Mouse (Mus musculus): ENCODE results near the gene Rasgrp4. TPM values are rescaled to one million over a fixed set of nuclear protein-coding genes. Genes with fewer than 3 reads are reported as not detected.
A peak's percentile ranks its signal among the peaks of the same experiment; 100 is the strongest.

The Rasgrp4 gene
- polyA plus RNA-seq, 1 experiment from 2014 or later, result 1.3 TPM

GRCm38 (mm10) chr7:29155196-29155837 is 20.7 kb downstream of the Rasgrp4 start:
- H3K27me3 ChIP-seq (replicated peaks; ENCODE audit: insufficient read depth, low read length), result no peaks in the 10 kb centered on the region
- H3K4me3 ChIP-seq (ENCODE audit: low read depth, low read length), result peak overlapping the region; percentile 83
- ATAC-seq (peak; percentile 94), DNase-seq (ENCODE audit: low spot score) (peak; percentile 91)
- no peaks in the 10 kb centered on the region for H3K36me3 ChIP-seq (ENCODE audit: insufficient read depth, low read length)
- H3K4me2 ChIP-seq (replicated peaks; ENCODE audit: low read depth, low read length), result peak overlapping the region; percentile 99
- no peaks in the 10 kb centered on the region for H3K9me3 ChIP-seq (ENCODE audit: low read length)
- peak overlapping the region; percentile 75 for H3K9ac ChIP-seq (replicated peaks; ENCODE audit: low read depth)
- TF ChIP-seq CTCF (IDR thresholded peaks at IDR 0.05) (peak; percentile 40), EP300 (IDR thresholded peaks at IDR 0.05) (no peak)
- WGBS, result 8% methylated on average over 33 of the region's 37 CpGs
- no peaks in the 10 kb centered on the region for H3K4me1 ChIP-seq (ENCODE audit: insufficient read depth, low read depth, low read length)
- H3K27ac ChIP-seq (ENCODE audit: low read length), result peak overlapping the region; percentile 93

- Histone ChIP-seq H3K9ac (replicated peaks; ENCODE audit: low read depth) (peak within 1 kb of the TSS; percentile 75), H3K9me3 (ENCODE audit: low read length) (no peaks in the 10 kb centered on the region), H3K4me3 (ENCODE audit: low read depth, low read length) (peak within 1 kb of the TSS; percentile 83), H3K4me2 (replicated peaks; ENCODE audit: low read depth, low read length) (peak within 1 kb of the TSS; percentile 99), H3K27ac (ENCODE audit: low read length) (peak within 1 kb of the TSS; percentile 93), H3K36me3 (ENCODE audit: insufficient read depth, low read length) (no peaks in the 10 kb centered on the region), H3K4me1 (ENCODE audit: insufficient read depth, low read depth, low read length) (no peaks in the 10 kb centered on the region), H3K27me3 (replicated peaks; ENCODE audit: insufficient read depth, low read length) (no peaks in the 10 kb centered on the region)
- WGBS, result 6% methylated on average over 55 of the region's 68 CpGs
- TF ChIP-seq CTCF (IDR thresholded peaks at IDR 0.05) (peak; percentile 58), EP300 (IDR thresholded peaks at IDR 0.05) (no peak)
- DNase-seq (ENCODE audit: low spot score) (peak; percentile 94), ATAC-seq (peak; percentile 90)
Observed at GRCm38 (mm10) chr7:29155838-29156782, 21.5 kb downstream of the Rasgrp4 start, which contains the start of gene Fam98c. TSS of gene Fam98c (minus strand) at chr7:29156234.

GRCm38 (mm10) chr7:29158264-29158663 is 23.6 kb downstream of the Rasgrp4 start:
- H3K9ac ChIP-seq (replicated peaks; ENCODE audit: low read depth), result no peak overlapping the region
- no peaks in the 10 kb centered on the region; the same call in 1 of the 2 replicates for H3K4me1 ChIP-seq (ENCODE audit: insufficient read depth, low read depth, low read length)
- ATAC-seq (no peak), DNase-seq (ENCODE audit: low spot score) (no peak)
- H3K9me3 ChIP-seq (ENCODE audit: low read length), result no peaks in the 10 kb centered on the region
- no peak overlapping the region for H3K27ac ChIP-seq (ENCODE audit: low read length)
- H3K4me3 ChIP-seq (ENCODE audit: low read depth, low read length), result no peak overlapping the region
- no peak overlapping the region for H3K4me2 ChIP-seq (replicated peaks; ENCODE audit: low read depth, low read length)
- H3K36me3 ChIP-seq (ENCODE audit: insufficient read depth, low read length), result no peaks in the 10 kb centered on the region
- WGBS, result 9% methylated on average over 5 of the region's 5 CpGs
- TF ChIP-seq EP300 (IDR thresholded peaks at IDR 0.05) (no peak), CTCF (IDR thresholded peaks at IDR 0.05) (no peak)
- H3K27me3 ChIP-seq (replicated peaks; ENCODE audit: insufficient read depth, low read length), result no peaks in the 10 kb centered on the region

DNA sequence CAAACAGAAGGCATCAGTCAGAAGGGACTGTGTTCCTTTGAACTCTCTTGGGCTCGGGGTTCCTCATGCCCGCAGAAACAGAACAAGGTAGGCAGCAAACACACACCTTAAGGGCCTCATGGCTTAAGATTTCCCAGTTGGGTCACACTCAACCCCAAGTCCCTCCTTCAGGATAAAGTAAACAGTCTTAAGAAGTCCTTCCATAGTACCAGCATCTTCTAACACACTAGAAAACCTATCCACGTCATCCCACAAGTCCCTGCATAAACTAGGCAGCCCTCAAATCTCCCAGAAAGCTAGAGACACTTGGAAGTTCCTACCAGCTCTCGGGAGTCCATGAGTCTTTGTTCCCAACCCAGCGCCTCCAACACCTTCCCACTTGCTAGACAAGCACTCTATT is 27.6 kb downstream of the Rasgrp4 start:
- no peaks in the 10 kb centered on the region for H3K9me3 ChIP-seq (ENCODE audit: low read length)
- no peaks in the 10 kb centered on the region for H3K36me3 ChIP-seq (ENCODE audit: insufficient read depth, low read length)
- 44% methylated on average over 5 of the region's 5 CpGs for WGBS
- H3K27me3 ChIP-seq (replicated peaks; ENCODE audit: insufficient read depth, low read length), result no peaks in the 10 kb centered on the region
- no peak overlapping the region for H3K4me3 ChIP-seq (ENCODE audit: low read depth, low read length)
- DNase-seq (ENCODE audit: low spot score), result peak; percentile 69
- peak; percentile 79 for ATAC-seq
- H3K4me2 ChIP-seq (replicated peaks; ENCODE audit: low read depth, low read length), result peak overlapping the region; percentile 25
- no peaks in the 10 kb centered on the region; the same call in 1 of the 2 replicates for H3K4me1 ChIP-seq (ENCODE audit: insufficient read depth, low read depth, low read length)
- no peak overlapping the region for H3K9ac ChIP-seq (replicated peaks; ENCODE audit: low read depth)
- TF ChIP-seq CTCF (IDR thresholded peaks at IDR 0.05) (no peak), EP300 (IDR thresholded peaks at IDR 0.05) (no peak; the same call in 1 of the 2 replicates)
- peak overlapping the region; percentile 76 for H3K27ac ChIP-seq (ENCODE audit: low read length)

DNA sequence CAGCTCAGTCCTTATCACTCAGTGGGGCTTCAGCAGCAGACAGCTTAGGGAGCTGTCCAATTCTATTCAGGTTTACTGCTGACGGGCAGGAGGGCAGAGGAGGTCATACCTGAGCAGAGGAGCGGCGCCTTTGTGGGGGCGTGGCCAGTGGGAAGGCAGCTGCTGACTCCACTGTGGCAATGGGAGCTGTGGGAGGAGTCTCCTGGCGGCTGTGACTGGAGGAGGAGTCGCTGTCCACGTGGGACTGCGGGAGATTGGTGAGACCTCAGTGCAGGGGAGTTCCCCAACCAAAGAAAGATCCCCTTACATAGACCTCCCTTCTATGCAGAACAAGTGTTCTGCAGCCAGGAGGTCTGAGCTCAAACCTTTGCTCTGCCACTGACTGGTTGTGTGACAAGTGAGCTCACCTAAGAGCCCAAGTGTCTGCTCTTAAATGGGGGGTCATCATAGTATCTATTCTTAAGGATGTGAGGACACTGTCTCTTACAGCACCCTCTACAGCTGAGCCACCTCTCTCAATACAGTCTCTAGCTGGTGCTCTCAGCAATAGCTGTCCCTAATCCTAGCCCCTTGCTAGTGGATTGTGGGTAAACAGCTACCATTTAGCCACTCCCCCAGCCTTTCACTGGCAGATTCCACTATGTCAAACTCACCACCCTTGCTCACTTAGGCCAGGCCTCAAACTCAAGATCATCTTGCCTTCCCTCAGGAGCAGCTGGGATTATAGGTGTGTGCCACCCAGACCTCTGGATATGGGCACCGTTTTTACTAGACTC is 28.3 kb downstream of the Rasgrp4 start:
- peak overlapping the region; percentile 25 for H3K4me2 ChIP-seq (replicated peaks; ENCODE audit: low read depth, low read length)
- no peaks in the 10 kb centered on the region for H3K36me3 ChIP-seq (ENCODE audit: insufficient read depth, low read length)
- peak; percentile 92 for ATAC-seq
- no peaks in the 10 kb centered on the region; the same call in 1 of the 2 replicates for H3K4me1 ChIP-seq (ENCODE audit: insufficient read depth, low read depth, low read length)
- no peaks in the 10 kb centered on the region for H3K27me3 ChIP-seq (replicated peaks; ENCODE audit: insufficient read depth, low read length)
- peak; percentile 89 for DNase-seq (ENCODE audit: low spot score)
- TF ChIP-seq EP300 (IDR thresholded peaks at IDR 0.05), result no peak
- TF ChIP-seq CTCF (IDR thresholded peaks at IDR 0.05), result no peak
- no peaks in the 10 kb centered on the region for H3K9me3 ChIP-seq (ENCODE audit: low read length)
- H3K4me3 ChIP-seq (ENCODE audit: low read depth, low read length), result no peak overlapping the region
- H3K9ac ChIP-seq (replicated peaks; ENCODE audit: low read depth), result no peak overlapping the region
- peak overlapping the region; percentile 76 for H3K27ac ChIP-seq (ENCODE audit: low read length)
- WGBS, result 10% methylated on average over 9 of the region's 9 CpGs

All from lung, postnatal 0 days (tissue).